Mouse (Mus musculus): ENCODE measurements around the gene Grb10.

The Grb10 gene

DNA sequence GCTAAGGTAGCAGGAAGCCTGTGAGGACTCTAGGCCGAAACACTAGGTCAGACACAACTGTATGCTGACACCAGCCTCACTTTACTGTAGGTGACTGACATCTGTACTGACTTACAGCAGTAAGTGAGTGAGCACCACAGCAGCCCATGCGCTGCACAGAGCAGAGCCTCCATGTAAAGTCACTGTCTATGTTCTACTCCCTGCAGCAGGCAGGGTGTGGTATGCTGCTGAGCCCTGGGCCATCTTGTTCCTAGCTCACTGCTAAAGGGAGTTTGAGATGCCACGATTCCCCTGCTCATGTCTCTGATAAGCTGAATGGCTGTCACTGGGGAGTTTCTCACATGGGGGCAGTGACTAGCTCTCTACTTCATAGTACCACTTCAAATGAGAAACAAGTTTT is 72.3 kb downstream of the Grb10 start:
- no peak for DNase-seq

GRCm38 (mm10) chr11:11965501-11966125 is 72.9 kb downstream of the Grb10 start:
- DNase-seq, result no peak

DNA sequence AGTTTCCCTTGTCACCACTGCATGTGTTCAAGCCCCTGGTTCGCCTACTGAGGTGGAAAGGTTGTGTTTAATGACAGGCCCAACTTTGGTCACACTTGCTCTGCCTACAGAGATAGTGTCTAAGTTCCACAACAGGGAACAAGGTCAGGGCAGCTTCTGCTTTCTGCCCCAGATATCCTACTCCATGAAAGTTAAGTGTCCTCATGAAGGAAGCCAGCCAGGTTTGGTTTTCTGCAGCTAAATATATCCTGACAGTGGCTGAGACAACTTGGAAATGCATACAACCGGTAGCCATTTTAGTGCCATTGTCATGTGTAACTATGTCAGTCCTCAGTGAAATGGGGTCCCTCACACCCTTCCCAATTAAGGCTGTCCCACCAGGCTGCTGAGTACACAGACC is 73.8 kb downstream of the Grb10 start:
- no peak for DNase-seq

DNA sequence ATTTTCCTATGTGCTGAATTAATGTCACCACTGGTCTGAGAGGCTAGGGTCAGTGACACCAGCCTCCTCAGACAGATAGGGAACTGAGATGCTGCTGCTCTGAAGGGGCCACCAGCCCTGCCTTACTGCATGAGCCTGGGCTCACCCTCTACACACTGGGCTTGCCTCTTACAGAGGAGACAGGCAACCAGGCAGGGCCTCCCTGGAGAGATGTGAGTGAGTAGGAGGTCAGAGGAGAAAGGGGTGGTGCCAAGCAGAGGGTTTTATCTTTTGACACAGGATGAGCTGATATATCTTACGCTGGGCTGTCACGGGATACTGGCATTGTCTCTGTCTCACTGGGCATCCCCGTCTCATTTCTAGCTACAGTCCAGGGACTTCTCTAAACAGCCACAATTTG is 74.9 kb downstream of the Grb10 start:
- DNase-seq, result no peak

DNA sequence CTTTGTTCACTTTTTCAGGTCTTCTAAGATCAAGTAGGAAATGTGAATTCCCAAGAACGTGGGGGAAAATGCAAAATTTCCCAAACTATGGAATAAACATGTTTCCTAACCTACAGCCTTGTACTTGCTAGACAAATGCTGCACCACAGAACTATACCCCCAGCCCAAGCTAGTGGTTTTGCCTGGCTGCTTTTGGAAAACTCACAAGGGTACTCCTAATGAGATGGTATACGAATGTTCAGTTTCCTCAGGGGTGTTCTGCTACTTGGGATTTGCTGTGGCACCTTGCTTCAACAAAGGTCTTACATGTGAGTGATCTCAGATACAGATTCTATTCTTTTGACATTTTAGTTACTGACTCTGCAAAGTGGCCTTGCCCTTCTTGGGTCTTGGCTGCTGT is 75.4 kb downstream of the Grb10 start:
- no peak for DNase-seq

DNA sequence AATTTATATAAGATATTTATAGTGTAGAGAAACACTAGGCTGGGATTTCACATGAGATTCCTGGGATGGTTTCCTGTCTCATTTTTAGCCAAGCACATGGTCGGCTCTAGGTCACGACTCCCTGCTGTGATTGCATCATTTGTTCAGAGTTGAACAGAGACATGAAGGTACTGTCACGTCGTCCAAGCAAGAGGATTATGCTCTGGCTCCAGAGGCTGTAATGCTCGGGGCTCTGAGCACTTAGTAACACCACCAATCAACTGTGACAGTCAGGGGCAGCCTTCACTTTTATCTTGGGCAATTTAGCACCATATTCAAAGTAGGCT is 75.9 kb downstream of the Grb10 start:
- no peak for DNase-seq

DNA sequence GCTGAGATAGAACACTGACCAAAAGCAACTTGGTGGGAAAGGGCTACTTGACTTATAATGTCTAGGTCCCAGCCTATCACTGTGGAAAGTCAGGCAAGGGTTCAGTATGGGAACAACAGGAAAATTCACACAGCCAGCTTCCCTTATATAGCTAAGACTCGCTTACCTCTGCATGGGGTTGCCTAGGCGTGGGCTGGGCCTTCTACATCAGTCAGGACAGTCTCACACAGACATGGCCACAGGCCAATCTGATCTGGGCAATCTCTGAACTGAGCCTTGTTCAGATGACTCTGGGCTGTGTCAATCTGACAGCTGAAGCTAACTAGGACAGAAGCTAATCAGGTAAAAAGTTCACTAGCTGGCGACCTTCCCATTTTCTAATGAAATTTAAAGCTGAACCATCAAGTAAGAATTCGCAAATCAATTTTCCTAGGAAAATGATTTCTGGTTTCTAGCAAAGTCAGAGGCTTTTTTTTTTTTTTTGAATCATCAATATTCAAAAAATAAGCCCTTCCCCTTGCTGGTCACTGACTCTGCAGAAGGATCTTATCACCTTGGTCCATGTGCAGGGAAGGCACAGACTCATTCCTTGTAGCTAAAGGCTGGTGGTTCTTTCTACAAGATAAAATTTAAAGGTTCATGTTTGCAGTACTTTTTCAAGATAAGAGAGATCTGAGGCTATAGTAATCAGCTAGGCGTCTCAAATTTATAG is 76.4 kb downstream of the Grb10 start:
- no peak for DNase-seq

DNA sequence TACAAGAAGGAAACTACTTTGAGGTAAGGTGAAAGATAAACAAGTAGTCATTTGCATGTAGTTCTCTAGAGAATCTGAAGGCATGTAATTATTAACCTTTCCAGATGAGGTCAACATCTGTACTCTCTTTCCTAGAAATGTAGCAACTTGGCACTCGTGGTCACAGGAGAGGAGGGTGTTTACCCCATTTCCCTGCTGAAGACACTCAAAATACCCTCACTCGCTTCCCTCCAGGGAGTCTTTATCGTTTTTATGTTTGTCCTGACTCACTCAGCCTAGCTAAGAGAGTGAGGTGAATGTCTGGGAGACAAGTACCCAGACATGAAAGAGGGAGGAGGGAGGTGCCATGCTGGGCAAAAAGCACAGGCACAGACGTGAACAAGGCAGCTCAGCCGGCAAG is 77.6 kb downstream of the Grb10 start:
- DNase-seq, result no peak

GRCm38 (mm10) chr11:11960227-11960626 is 78.3 kb downstream of the Grb10 start:
- no peak for DNase-seq

- DNase-seq, result no peak
Measured at GRCm38 (mm10) chr11:11958479-11958878, 80.0 kb downstream of the Grb10 start.

DNA sequence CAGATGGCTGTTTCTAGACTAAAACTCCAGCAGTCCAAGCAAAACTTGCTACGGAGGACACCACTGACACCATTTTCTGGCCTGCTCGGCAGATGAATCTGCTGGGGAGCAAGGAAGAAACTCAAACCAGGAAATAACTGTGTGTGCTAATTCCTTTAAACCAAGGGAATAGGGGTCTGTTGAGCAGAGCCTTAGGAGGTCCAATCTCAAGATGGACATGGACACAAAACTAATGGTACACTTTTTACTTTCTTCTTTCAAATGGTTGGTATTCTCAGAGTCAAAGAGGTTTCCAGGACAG is 80.5 kb downstream of the Grb10 start:
- no peak for DNase-seq

DNA sequence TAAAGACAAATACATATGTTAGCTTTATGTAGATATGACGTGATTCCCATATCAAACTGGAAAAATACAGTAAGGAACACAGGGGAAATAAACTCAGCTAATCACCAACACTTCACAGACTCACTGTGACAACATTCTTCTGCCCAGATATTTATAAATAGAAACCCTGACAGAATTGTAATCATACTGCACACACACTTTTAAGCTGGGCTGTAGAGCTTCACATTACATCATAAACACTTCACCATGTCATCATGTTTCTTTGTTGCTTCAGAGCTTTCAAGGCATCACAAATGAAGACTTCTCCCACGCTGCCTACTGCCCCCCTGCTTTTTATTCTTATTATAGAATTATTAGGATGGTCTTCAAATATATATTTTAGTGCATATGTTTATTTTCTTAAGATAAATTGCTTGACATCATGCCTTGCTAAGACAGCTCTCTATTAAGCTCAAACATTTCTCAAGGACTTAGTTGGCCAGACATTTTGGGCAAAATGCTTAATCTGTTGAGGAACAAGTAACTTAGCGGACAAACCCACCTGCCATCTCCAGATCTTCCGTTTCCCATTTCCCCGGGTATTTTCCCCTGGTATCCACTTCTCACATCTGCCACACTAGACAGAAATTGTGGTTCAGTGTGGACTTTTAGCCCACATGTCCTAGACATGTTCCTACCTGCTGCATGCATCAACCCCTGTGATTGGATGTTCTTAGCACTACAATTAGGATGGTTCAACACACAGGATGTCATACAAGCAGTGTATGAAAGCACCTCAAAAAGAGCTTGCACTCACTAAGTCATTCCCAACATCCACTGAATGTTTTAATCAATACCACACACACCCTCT is 81.0 kb downstream of the Grb10 start:
- no peak for DNase-seq

- no peak for DNase-seq
Measured at GRCm38 (mm10) chr11:11955783-11956182, 82.7 kb downstream of the Grb10 start.

DNA sequence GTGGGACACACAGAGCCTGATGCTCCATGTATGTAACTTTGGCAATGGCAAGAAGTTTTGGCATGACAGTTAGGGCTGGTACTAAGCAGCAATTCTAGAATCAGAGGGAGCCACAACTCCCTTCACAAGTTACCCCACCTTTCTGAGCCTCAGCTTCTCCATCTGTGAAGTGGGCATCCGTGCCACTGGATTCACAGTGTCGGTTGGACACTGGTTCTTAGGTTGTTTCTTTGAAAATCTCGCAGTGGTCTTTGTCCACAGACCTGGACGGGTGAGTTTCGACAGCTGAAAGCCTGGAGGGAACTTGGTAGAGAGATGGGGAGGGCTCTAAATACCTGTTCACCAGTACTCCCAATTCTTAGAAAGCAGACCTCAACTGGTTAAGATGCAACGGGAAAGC is 83.9 kb downstream of the Grb10 start:
- no peak for DNase-seq

GRCm38 (mm10) chr11:11954115-11954438 is 84.4 kb downstream of the Grb10 start:
- no peak for DNase-seq

- DNase-seq, result no peak
Measured at GRCm38 (mm10) chr11:11953364-11954114, 84.9 kb downstream of the Grb10 start.

- DNase-seq, result no peak
Measured at GRCm38 (mm10) chr11:11952569-11952968, 85.9 kb downstream of the Grb10 start.

DNA sequence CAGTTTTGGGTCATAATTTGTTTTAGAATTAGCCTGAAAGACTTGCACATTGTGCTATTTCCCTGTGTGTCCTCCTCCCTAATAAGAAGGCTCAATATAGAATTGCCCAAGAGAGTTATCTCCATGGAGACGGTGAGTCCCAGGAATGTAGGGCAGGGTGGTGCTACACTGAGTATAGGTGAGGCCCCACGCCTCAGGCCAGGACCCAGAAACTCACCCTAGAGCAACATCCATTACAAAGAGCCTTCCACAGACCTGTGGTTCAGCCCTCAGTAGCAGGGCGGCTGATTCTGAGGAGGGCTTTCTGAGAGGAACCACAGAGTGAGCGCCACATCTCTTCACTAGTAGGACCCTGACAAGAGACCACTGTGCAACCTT is 89.5 kb downstream of the Grb10 start:
- DNase-seq, result no peak

DNA sequence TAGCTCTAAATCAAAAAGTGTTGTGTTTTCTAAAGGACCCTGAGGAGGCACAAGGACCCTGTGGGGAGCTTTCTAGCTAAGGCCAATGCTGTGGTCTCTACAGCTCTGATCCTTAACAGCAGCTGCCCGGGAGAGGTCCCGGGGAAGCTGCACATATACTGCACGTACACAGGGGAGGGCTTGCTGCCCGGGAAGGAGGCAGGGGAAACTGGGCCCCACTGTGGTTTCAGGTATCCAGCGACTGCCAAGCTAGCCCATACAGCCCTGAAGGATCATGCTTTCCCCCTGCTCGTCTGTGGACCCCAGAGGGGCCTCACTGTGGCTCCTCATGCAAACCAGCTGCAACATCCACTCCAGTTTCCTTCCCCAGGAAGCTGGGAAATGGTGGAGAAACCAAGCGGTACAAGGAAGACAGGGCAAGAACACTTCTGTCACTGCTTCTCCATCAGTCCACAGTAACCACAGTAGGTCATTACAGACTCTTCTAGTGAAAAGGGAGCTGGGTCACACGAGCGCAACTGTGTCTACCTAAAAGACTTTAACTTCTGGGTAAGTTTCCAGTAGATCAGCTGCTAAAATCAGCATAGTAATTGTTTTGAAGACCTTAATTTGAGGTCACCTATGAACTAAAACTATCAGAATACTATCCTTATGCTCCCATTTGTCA is 90.0 kb downstream of the Grb10 start:
- no peak for DNase-seq

GRCm38 (mm10) chr11:11947857-11948256 is 90.6 kb downstream of the Grb10 start:
- no peak for DNase-seq

- DNase-seq, result no peak
Measured at GRCm38 (mm10) chr11:11945766-11946165, 92.7 kb downstream of the Grb10 start.

- DNase-seq, result no peak
Measured at GRCm38 (mm10) chr11:11944814-11945213, 93.7 kb downstream of the Grb10 start.

- DNase-seq, result no peak
Measured at GRCm38 (mm10) chr11:11944082-11944349, 94.5 kb downstream of the Grb10 start.

Measured in right cerebral cortex, postnatal 14 days (tissue).